Mouse (Mus musculus): ENCODE measurements around the gene Olfr180. TPM values are rescaled to one million over a fixed set of nuclear protein-coding genes. Genes with fewer than 3 reads are reported as not detected.

Olfr180 gene
- not detected for total RNA-seq (2021)
- long read RNA-seq, experiment 1, result 0 reads
- long read RNA-seq, experiment 2, result 0 reads

DNA sequence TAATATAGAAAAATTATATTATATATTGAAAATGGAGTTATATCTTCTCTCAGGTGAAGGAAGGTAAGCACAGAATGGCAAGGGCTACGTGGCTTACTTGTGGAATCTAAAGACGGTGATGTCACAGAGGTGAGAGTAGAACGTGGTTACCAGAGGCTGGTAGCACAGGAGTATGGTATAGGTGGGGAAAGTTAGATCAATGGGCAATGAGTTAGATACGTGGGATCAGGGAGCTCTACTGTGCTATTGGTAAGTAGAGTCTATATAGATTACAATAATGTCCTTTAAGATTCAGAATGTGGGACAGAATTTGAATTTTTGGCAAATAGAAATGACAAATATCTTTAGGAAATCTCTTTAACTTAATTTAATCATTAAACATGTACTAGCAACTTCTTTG, at the start of gene Olfr180:
Olfr180 (minus strand) TSS at position 101 of the 400 bp plus-strand sequence.
- DNase-seq (ENCODE audit: low spot score in 2 of 2), result no peak

GRCm38 (mm10) chr16:58928655-58929054, 537 bp downstream of the Olfr180 start, which contains the start of gene Olfr181:
TSS of gene Olfr181 (minus strand) at chr16:58928755.
- no peak for DNase-seq (ENCODE audit: low spot score in 2 of 2)

DNA sequence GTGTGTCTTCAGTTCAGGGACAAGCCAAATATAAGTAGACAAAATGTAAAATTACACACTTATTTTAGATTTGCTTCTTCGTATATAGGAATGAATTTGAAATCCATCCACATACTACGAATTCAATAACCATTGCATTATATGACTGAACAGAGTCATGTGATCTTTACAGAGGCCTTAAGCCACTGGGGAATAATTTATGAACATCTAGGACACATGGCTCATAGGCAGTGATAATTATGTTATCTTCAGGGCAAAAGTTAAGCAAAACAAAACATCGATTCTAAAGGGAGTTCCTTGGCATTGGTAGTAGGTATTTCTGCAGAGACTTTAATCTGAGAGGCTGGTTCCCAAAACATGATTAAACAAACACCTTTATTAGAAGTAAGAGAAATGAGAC, 37.2 kb downstream of the Olfr180 start, which contains the start of gene Olfr178:
Olfr178 (minus strand) TSS at position 101 of the 400 bp plus-strand sequence.
- DNase-seq (ENCODE audit: low spot score in 2 of 2), result no peak

GRCm38 (mm10) chr16:58884416-58884815, 44.8 kb downstream of the Olfr180 start:
- DNase-seq (ENCODE audit: low spot score in 2 of 2), result no peak

DNA sequence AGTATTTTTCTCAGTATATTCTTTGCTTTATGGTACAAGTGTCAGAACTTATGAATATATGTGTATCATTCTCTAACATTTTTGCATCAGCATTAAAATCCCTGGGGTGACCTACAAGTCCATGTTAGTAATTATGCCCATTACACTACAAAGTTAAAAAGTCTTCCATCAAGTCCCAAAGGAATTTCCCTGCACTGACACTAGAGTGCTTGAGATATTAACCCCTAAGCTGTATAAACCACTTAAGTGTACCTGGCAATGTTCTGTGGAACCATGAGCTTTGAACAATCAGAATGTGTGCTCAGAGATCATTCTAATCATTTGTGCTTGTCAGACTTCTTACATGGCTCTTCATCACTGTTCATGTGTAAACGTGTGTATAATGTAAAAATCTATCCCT, 54.5 kb downstream of the Olfr180 start, which contains the start of gene Olfr177:
Olfr177 (minus strand) TSS at position 101 of the 400 bp plus-strand sequence.
- DNase-seq (ENCODE audit: low spot score in 2 of 2), result no peak

Other genes starting within 250 kb of the Olfr180 start
- not detected for gene Gpr15, start 210.3 kb downstream of the Olfr180 start, total RNA-seq (2021)
- 10 to 100 TPM; 57.2 to 61.9 TPM for gene Cldnd1, start 201.5 kb downstream of the Olfr180 start, total RNA-seq (2021)
- gene Olfr172, start 166.2 kb downstream of the Olfr180 start, total RNA-seq (2021), result not detected
- gene Olfr173, start 129.1 kb downstream of the Olfr180 start, total RNA-seq (2021), result not detected
- gene Olfr175-ps1, start 102.6 kb downstream of the Olfr180 start, total RNA-seq (2021), result not detected
- not detected for gene Olfr177, start 54.6 kb downstream of the Olfr180 start, total RNA-seq (2021)
- not detected for gene Olfr178, start 37.3 kb downstream of the Olfr180 start, total RNA-seq (2021)
- not detected for gene Olfr181, start 637 bp downstream of the Olfr180 start, total RNA-seq (2021)
- gene Olfr183, start 66.0 kb upstream of the Olfr180 start, total RNA-seq (2021), result not detected
- gene Olfr186, start 100.9 kb upstream of the Olfr180 start, total RNA-seq (2021), result not detected
- gene Olfr187, start 110.4 kb upstream of the Olfr180 start, total RNA-seq (2021), result not detected
- gene Olfr190, start 148.6 kb upstream of the Olfr180 start, total RNA-seq (2021), result not detected
- gene Olfr191, start 160.4 kb upstream of the Olfr180 start, total RNA-seq (2021), result not detected
- gene Olfr193, start 182.5 kb upstream of the Olfr180 start, total RNA-seq (2021), result not detected
- not detected for gene Olfr194, start 191.7 kb upstream of the Olfr180 start, total RNA-seq (2021)
- not detected for gene Olfr195, start 217.7 kb upstream of the Olfr180 start, total RNA-seq (2021)
- gene Olfr196, start 241.1 kb upstream of the Olfr180 start, total RNA-seq (2021), result not detected